Mouse (Mus musculus) T-cell, adult 2 months (primary cell): ENCODE results near the gene Crispld2.

Source experiments
- DNase-seq: peaks from one replicate; pipeline ENCODE4 v3.0.0; 2022; ENCODE audit warnings: low spot score

The Crispld2 gene

GRCm38 (mm10) chr8:120067936-120068668 is 75.9 kb downstream of the Crispld2 start:
- no peak for DNase-seq

- DNase-seq: peak; percentile 39
Observed at GRCm38 (mm10) chr8:120071684-120072083, 79.4 kb downstream of the Crispld2 start.

GRCm38 (mm10) chr8:120072259-120072658 is 80.0 kb downstream of the Crispld2 start:
- no peak for DNase-seq

GRCm38 (mm10) chr8:120072827-120073226 is 80.6 kb downstream of the Crispld2 start:
- DNase-seq: no peak

GRCm38 (mm10) chr8:120074516-120074915 is 82.3 kb downstream of the Crispld2 start:
- DNase-seq: no peak

GRCm38 (mm10) chr8:120075347-120075746 is 83.1 kb downstream of the Crispld2 start:
- DNase-seq: no peak

- DNase-seq: peak; percentile 72
Observed at GRCm38 (mm10) chr8:120078080-120078479, 85.8 kb downstream of the Crispld2 start.

GRCm38 (mm10) chr8:120079361-120079760 is 87.1 kb downstream of the Crispld2 start:
- DNase-seq: no peak

GRCm38 (mm10) chr8:120083261-120083660 is 91.0 kb downstream of the Crispld2 start:
- DNase-seq: no peak

GRCm38 (mm10) chr8:120084783-120085182 is 92.5 kb downstream of the Crispld2 start:
- DNase-seq: no peak

GRCm38 (mm10) chr8:120089511-120089910 is 97.3 kb downstream of the Crispld2 start:
- no peak for DNase-seq

- DNase-seq: no peak
Observed at GRCm38 (mm10) chr8:120091032-120091431, 98.8 kb downstream of the Crispld2 start.

GRCm38 (mm10) chr8:120093103-120093502 is 100.9 kb downstream of the Crispld2 start:
- DNase-seq: no peak

GRCm38 (mm10) chr8:120094801-120095200 is 102.6 kb downstream of the Crispld2 start:
- DNase-seq: no peak

- DNase-seq: no peak
Observed at GRCm38 (mm10) chr8:120096486-120096885, 104.2 kb downstream of the Crispld2 start.

GRCm38 (mm10) chr8:120100388-120101067 is 108.3 kb downstream of the Crispld2 start:
- no peak for DNase-seq

- peak; percentile 70 for DNase-seq
Observed at GRCm38 (mm10) chr8:120101068-120101972, 109.1 kb downstream of the Crispld2 start, which contains the start of gene Zdhhc7. Gene Zdhhc7, minus strand, starts transcription at chr8:120101482.
